Mouse (Mus musculus) heart, postnatal 25 days (tissue): Measurements from ENCODE around the gene Vgll4. TPM values are rescaled to one million over a fixed set of nuclear protein-coding genes. Genes with fewer than 3 reads are reported as not detected.

ENCODE experiments used
- DNase-seq: peaks from one replicate; pipeline ENCODE4 v3.0.0; 2022; ENCODE audit warnings: low spot score
- intact Hi-C: fragments of 180-260 bp; cut with DNase I; formaldehyde crosslinking; loops from one replicate; pipeline ENCODE4 v1.15.1; 2025
- total RNA-seq, 2 experiments: library from RNA; stranded (reverse); gene quantifications; 2 replicates each; pipeline ENCODE4 v1.2.3; 2021

Vgll4 gene
- total RNA-seq, 2 experiments from 2014 or later, result 24.3 to 24.9 TPM

DNA sequence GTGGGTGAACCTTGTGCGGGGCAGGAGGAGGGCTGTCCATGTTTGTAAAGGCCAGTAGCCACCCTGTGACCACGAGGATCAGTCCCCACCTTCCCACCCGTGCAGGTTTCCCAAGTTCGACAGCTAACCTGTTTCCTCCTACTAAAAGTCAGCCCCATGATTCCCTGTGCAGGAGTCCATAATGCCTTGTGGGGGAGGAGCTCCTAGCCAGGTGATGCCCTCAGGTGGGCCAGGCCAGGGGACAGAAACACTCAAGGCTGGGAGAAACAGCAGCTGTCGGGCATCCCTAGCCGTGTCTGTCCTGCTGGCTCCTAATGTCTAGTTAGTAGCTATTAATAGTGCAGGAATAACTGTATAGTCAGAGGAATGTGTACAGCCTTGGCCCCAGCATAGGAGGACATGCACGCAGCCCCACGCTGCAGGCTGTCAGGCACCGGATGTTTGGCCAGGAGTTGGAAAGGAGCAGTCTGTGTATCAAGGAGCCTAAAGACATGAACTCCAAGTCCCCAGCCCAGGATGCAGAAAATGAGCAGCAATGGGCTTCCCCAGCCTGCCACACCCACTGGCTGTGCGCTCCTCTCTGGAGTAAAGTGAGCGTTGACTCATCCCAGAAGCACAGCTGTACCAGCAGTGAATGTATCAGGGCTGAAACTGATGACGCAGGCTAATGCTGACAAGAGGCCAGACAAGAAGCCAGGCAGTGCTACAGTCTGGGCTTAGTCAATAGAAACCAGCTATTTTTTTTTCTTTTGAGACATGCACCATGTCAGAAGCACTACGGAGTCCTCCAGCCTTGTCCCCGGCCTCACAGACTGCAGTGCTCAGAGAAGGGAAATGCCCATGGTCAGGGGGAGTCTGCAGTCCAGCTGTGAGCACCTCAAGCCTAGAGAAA lies 108.9 kb downstream of the Vgll4 start:
- intact Hi-C loops, result no loop called here
- DNase-seq, result peak; percentile 61

DNA sequence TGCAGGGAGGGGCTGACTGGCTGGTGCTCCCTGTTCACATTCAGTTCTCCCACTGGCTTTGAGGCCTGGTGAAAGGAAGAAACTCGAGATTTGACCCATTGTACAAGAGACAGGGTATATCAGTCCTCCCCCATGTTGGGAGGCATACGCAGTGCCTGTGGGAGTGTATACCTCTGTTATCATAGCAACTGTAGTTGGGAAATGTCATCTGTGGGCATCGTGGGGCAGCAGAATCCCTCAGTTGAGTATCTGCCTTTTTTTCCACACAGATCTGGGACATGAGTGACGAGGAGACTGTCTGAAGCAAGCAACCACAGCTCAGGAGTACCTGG lies 111.1 kb downstream of the Vgll4 start:
- intact Hi-C loops, result no loop called here
- DNase-seq, result no peak

DNA sequence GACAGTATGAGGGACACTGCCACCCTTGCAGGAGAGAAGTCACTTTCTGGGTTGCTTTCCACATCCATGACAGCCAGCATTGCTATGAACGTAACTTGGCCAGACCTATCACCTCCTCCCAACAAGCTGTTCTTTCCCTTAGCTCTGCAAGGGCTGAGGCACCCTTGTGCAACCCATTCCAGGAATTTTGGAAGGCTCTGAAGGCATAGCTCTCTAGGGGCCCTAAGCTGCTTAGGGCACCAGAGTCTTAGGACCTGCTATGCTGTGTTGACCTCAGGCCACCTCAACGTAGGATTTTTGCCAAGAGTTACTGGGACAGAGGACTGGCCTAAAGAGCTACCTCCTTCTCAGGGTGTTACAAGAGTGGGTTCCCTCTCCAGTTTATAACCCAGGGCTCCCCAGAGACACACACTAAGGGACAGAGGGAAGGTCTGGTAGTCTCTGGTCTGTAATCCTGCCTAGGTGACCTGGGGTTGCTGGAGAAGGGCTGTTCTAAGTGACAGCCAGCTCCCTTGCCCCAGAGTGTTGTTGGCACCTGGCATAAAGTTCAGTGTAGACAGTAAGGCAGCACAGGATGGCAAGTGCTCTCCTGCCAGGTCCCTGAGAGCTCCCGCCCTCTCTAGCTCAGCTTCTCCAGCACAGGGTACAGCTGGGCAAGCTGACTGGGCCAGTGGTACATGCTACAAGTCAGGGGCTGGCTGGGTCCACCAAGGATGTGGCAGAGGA lies 111.6 kb downstream of the Vgll4 start:
- intact Hi-C loops, result no loop called here
- no peak for DNase-seq

DNA sequence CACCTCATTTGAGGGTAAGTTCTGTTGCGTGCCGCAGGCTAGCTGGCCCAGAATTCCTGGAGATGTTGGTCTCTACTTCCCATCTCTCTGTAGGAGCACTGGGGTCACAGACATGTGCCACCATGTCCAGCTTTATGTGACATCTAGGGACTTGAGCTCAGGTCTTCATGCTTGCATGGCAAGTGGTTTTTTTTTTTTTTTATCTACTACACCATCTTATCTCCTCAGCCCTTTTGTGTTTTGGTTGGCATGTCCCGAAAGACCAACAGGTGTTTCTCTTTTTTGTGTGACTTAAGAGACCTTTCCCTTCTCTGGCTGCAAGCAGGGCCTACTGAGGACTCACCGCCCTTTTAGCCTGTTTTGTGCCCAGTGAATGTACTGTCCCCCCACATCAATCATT lies 113.3 kb downstream of the Vgll4 start:
- DNase-seq, result no peak
- intact Hi-C loops, result no loop called here

DNA sequence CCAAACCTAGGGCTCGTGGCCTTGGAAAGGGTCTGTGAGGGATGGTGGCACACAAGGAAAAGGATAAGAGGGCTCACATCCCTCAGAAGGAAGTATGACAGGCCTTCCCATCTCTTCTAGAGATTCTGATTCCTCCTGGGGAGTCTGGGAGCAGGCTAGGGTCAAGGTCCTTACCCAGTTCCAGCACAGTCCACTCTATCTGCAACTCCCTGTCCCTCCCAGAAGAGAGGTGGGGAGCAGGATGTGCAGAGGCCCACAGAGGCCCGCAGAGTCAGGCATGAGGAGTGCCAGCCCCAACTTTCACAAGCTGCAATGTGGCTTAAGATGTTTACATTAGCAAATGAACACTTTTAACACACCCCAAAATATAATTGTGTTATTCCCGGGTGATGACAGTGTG lies 114.2 kb downstream of the Vgll4 start:
- intact Hi-C loops, result no loop called here
- DNase-seq, result no peak

DNA sequence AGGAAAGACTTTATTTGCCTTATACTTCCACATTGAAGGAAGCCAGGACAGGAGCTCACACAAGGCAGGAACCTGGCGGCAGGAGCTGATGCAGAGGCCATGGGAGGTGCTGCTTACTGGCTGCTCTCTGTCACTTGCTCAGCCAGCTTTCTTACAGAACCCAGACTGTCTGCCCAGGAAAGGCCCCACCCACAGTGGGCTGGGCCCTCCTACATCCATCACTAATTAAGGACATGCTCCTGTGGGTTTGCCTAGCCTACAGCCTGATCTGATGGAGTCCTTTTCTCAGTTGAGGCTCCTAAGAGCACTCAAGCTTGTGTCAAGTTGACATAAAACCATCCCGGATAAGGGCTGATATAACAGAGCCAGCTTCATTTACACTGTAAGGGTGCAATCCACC lies 115.4 kb downstream of the Vgll4 start:
- intact Hi-C loops, result no loop called here
- DNase-seq, result no peak

DNA sequence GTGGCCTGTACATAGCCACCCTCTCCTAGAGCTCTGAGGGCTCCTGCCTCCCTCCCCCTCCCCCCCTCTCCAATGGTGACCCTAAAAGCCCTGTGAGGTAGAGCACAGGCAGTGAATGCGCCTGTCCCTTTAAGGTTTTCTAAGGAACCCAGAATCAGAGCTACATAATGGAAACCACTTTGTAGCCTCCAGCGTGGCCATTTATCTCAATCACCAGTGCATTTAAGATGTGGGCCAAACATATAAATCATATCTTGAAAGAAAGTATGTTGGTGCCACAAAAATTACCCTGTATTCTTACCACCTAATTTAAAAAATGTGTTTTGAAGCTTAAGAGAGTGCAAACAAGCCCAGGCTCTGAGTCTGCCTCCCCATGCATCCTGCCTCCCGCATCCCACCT lies 117.1 kb downstream of the Vgll4 start:
- no peak for DNase-seq
- intact Hi-C loops, result no loop called here

DNA sequence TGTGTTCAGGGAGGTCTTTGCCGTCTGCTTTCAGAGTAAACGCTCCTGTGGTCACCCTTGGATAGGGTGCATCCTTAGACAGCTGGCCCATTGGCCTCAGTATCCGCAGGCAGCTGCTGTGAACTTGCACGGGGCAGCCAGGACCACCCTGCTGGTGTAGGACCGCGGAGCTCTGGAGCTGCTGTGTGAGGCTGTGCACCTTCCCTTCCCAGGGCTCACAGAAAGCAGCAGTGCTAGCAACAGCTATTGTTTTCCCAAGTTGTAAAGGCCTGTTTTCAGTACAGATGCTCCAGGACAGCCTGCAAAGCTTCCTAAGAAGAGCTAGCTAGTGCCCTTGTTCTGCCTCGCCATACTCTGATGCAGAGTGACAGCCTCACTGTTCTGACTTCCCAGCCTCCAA lies 118.1 kb downstream of the Vgll4 start:
- DNase-seq, result no peak
- intact Hi-C loops, result no loop called here

DNA sequence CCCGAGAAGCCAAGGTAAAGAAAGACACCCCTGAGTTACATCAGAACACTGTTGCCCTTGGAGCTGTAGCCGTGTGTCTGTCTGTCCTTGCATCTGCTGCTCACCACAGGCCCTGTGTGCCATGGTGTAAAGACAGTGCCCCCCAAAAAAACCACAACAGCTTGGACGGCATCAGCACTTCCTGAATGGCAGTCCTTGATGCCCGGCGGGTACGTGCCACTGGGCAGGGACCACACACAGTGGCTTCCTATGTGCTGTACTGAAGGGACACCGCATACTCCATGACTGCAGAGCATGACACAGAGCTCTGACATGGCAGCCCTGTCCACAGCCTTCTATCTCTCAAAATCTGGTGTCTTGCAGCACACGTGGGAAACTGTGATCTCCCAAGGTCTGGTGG lies 120.0 kb downstream of the Vgll4 start:
- no peak for DNase-seq

DNA sequence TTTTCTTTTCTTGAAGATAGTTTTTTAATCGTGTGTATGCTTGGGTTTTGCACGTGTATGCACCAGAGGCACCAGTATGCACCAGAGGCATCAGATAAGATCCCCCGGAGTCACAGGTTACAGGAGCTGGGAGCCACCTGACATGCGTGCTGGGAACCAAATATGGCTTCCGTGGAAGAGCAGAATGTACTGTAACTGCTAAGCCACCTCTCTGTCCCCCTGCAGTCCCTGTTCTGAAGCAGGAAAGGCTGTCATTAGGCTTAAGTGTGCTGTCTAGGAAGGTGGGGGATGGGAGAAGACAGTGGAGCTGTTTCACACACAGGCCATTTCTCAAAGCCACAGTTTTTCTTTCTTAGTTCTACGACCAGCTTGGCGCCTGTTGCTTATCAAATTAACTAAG lies 121.0 kb downstream of the Vgll4 start:
- intact Hi-C loops, result no loop called here
- no peak for DNase-seq

More for the DNA sequence above, 120.0 kb downstream of the Vgll4 start:
- intact Hi-C loops, result no loop called here

DNA sequence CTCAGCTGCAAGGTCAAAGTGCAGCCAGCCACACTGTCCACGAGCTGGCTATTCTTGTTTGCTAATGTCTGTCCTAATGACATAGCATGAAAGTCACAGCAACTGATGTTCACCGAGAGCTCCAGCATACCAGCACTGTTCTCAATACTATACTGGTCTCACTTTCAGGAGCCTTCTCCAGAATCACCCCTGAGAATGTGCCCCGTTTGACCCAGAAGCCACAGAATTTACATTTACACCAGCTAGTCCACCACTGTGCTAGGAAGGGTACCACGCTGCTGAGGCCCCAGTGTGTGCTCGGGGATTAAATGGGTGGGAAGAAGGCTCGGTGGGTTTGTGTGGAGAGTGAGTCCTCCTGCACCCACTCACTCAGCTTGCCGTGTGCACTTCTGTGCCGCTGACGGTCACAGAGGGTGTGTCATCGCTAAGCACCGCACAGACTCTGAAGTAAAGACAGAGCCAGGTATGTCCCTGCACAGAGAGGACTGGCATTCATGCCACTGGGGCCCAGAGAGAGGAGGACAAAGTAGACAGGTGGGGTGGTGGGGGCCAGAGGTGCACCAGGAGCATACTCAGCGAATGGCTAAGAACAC lies 122.1 kb downstream of the Vgll4 start:
- intact Hi-C loops, result no loop called here
- DNase-seq, result no peak

DNA sequence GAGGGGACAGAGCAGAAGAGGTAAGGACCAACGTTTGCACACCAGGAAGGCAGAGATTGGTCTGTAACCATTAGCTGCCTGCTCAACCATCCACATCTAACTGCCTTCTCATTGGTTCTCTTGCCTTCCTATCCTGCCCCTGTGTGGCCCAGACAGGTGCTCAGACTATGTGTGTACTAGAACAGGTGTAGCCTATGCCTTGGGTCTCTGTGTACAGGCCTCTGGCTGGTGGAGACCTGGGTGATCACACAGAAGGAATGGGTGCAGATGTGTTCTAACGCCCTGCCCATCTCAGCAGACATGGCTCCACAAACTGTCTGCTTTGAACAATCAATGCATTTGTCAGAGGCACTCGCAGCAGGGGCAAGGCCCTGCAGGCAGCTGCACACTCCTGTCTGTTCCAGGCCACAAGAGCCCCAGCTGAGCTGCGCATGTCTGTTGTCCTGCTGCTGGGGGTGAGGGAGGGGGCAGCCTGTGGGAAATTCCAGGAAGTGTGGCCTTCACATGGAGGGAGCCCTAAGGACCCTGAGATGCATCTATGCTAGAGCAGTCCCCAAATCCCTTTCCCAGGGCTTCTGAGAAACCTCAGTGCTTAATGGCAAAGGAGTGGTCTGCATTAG lies 123.5 kb downstream of the Vgll4 start:
- intact Hi-C loops, result no loop called here
- no peak for DNase-seq

DNA sequence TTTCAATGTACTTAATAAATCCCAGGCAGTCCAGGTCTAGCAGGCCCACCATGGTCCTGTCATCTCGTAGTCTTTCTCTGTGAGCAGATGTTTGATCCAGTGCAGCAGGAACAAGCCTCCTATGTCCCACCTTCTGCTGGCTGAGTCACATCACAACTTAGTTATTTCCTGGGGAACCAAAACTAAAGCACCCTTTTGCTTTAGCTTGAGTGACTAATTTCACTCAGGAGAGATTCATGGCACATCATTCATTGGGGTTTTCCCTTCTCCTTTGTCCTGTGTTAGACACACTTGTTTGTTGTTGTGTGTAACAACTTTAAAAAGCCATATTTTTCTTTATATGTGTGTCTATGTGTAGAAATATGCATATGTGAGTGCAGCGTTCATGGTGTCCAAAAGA lies 126.9 kb downstream of the Vgll4 start:
- intact Hi-C loops, result no loop called here
- no peak for DNase-seq

DNA sequence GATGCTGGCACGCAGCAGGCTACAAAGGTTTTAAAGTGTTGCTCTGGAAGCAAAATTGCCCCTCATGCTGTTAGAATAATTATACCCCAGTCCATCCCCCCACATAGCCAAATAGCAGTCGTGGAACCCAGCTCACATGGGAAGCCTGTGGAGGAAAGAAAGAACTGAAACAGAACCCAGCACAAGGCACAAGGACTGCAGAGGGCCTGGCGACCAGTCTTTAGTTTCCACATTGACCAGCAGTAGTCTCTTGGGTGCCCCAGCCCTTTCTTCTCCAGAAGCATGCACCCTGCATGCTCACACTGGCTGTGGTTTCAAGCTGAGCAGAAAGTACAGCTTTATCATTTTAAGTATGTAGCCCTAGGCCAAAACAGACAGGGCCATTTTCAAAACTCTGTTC lies 127.7 kb downstream of the Vgll4 start:
- intact Hi-C loops, result no loop called here
- DNase-seq, result no peak

DNA sequence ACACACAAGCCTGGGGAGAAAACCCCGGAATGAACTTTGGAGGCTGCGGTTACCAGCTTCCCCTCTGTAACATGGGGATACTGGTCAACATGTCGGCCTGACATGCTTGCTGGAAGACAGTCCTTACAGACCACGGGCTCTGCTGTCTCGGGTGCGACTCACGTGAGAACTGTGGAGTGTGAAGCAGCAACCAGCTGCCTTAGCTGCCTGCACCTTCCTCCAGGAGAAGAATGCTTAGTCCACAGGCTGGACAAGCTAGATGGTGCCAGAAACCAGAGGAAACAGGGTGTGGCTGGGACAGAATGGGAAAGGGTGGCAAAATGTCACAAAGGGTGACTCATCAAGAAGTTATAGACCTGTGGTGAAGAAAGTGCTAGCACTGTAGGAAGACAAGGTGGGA lies 129.8 kb downstream of the Vgll4 start:
- intact Hi-C loops, result no loop called here
- no peak for DNase-seq

DNA sequence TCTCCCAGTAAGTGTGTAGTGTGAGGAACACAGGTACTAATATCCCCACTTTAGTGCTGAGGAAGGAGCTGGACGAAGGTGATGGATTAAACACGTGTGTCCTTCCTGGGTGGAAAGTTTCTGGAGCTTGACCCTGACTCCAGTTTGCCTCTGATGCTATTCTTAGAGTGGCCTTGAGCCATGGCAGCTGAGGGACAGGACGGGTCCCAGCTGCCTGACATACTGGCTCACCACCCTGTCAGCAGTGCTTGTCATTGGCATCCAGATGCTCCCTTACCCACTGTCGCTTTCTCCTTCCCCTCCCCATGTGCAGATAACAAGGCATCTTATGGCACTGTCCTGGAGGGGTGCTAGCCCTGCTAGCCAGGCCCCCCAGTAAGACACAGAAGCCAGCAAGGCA lies 130.9 kb downstream of the Vgll4 start:
- DNase-seq, result no peak
- intact Hi-C loops, result no loop called here

DNA sequence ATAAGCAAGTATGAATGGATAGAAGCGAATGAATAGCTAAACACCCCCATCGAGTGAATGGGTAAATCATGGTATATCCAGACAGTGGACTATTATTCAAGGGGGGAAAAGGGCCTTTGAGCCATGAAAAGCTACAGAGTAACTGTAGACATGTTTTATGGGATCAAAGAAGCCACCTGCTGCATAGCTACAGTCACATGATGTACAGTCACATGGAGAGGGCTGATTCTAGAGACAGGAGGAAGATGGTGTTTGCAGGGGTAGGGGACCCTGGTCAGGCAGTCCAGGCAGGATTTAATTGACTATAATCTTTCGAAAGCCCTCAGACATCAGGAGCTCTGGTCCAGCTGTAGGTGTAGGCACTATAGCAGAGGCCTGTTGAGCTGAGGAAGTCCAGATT lies 133.4 kb downstream of the Vgll4 start:
- intact Hi-C loops, result no loop called here
- no peak for DNase-seq

DNA sequence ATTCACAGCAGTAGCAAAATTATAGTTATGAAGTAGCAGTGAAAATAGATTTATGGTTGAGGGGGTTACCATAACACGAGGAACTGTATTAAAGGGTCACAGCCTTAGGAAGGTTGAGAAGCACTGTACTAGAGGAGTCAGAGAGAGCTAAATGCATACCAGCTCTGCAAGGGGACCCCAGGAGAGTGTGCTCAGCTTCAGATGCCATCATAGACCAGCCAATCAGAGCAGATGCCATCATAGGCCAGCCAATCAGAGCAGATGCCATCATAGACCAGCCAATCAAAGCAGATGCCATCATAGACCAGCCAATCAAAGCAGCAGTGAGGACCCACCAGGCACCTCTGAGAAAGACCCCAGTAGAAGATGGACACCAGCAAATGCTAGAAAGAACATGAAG lies 134.0 kb downstream of the Vgll4 start:
- intact Hi-C loops, result no loop called here
- no peak for DNase-seq

DNA sequence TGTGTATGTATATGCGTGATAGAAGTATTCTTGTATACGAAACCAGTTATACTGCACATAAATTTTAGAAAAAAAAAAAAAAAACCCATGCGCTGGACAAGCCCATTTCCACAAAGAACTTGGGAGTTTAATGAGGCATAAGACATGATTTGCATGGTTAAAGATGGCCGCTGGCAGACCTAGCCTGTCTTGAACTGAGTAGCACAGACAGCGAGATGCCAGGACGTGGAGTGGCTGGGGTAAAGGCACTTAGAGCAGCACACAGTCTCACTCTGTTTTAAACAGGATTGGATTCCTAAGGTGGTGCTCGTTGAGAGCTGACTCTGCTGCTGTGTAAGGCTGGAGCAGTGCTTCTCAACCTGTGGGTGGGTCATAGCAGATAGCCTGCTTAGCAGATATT lies 134.4 kb downstream of the Vgll4 start:
- no peak for DNase-seq
- intact Hi-C loops, result no loop called here

DNA sequence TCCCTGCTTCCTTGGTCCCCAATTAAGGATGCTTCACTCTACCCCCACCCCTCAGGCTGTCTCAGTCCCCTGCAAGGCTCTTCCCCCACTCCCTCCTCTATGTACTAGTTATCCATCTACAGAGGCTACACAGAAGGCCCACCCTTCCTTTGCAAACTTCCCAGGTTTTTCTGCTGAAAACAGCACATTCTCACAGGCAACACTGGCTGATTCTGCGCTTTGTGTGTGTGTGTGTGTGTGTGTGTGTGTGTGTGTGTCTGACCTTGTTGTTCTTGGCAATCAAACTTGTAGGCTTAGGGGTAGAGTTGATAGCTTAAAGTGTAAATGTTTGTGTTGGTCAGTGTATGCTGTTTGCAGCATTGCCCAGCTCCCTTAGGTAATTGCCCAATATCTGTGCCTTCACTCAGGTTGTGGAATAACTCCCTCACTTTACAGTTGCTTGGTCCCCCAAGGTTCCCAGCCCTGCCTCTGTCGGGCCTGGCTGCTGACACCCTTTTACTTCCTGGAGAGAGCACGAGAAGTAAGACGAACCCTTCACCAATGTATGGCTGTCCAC lies 135.9 kb downstream of the Vgll4 start:
- DNase-seq, result no peak
- intact Hi-C loops, result no loop called here
